Mouse (Mus musculus) left cerebral cortex, adult 11 months (tissue): ENCODE results near the gene Dusp15.

Experiments used
- DNase-seq: peaks from one replicate; pipeline ENCODE4 v3.0.0; 2022; ENCODE audit warnings: low spot score

Gene Dusp15

GRCm38 (mm10) chr2:152906274-152907037, 45.0 kb downstream of the Dusp15 start:
- no peak for DNase-seq

GRCm38 (mm10) chr2:152905036-152905829, 46.3 kb downstream of the Dusp15 start:
- no peak for DNase-seq

- DNase-seq: no peak
Observed at GRCm38 (mm10) chr2:152904127-152904643, 47.3 kb downstream of the Dusp15 start.

GRCm38 (mm10) chr2:152903586-152903985, 47.9 kb downstream of the Dusp15 start:
- DNase-seq: no peak

- DNase-seq: no peak
Observed at GRCm38 (mm10) chr2:152902658-152903057, 48.8 kb downstream of the Dusp15 start.

- DNase-seq: no peak
Observed at GRCm38 (mm10) chr2:152901296-152901695, 50.2 kb downstream of the Dusp15 start.

- DNase-seq: no peak
Observed at GRCm38 (mm10) chr2:152899011-152899410, 52.5 kb downstream of the Dusp15 start.

- DNase-seq: no peak
Observed at GRCm38 (mm10) chr2:152896926-152897325, 54.6 kb downstream of the Dusp15 start.

- DNase-seq: no peak
Observed at GRCm38 (mm10) chr2:152895834-152896233, 55.7 kb downstream of the Dusp15 start.
